ENCODE assay signal across 8 mouse cellular contexts in genomic region chr5:139286142-139286941, GRCm38 (mm10). TPM values are rescaled to one million over a fixed set of nuclear protein-coding genes. Genes with fewer than 3 reads are reported as not detected.
DNase-seq lines count a peak whose midpoint lies in the region; ATAC-seq and TF ChIP-seq lines count a peak whose summit lies in the region.
"Had no signal": no experiment of that assay in that cellular context is flagged by ENCODE, and none has a peak within 500 bp of the region (broad histone marks: within the 10 kb centered on the region; RNA-seq: fewer than 3 reads in every experiment).

No protein-coding gene starts in this region.

- H3K36me3 ChIP-seq in liver, embryonic 12.5 days, result 0 out of 2 replicates have a peak, but pooled peaks cover 2% of the 10 kb centered on the region
- no peaks in the 10 kb centered on the region for H3K36me3 ChIP-seq in forebrain, embryonic 10.5 days (replicated peaks)

- no peak for TF ChIP-seq POLR2A in cortical plate, adult 2 months (IDR thresholded peaks at IDR 0.05; ENCODE audit: extremely low read depth, insufficient read depth, low read length)

- H3K4me1 ChIP-seq in cortical plate, adult 2 months (ENCODE audit: control insufficient read depth, insufficient read depth, low read length), result peaks cover 2% of the 10 kb centered on the region; the same call in 1 of the 2 replicates
- H3K4me1 ChIP-seq in liver, embryonic 12.5 days, result peaks cover 48% of the 10 kb centered on the region
- H3K4me1 ChIP-seq in forebrain, embryonic 10.5 days, result peaks cover 26% of the 10 kb centered on the region

- no peaks in the 10 kb centered on the region for H3K9me3 ChIP-seq in liver, embryonic 12.5 days (replicated peaks)
- H3K9me3 ChIP-seq in forebrain, embryonic 10.5 days, result no peaks in the 10 kb centered on the region

- H3K27ac ChIP-seq in layer of hippocampus, adult 2 months, result peak overlapping the region; percentile 84
- peak overlapping the region; percentile 74 for H3K27ac ChIP-seq in cortical plate, adult 2 months (ENCODE audit: insufficient read depth, low read length)
- H3K27ac ChIP-seq in liver, embryonic 12.5 days, result peak overlapping the region; percentile 67
- H3K27ac ChIP-seq in forebrain, embryonic 10.5 days, result no peak overlapping the region

- no peak; the same call in 1 of the 2 replicates for ATAC-seq in liver, embryonic 12.5 days
- ATAC-seq in megakaryocyte progenitor cell, adult 5-6 weeks (replicated peaks; ENCODE audit: poor library complexity), result peak; percentile 22; the same call in 1 of the 2 replicates

- H3K4me3 ChIP-seq in layer of hippocampus, adult 2 months, result no peak overlapping the region
- no peak overlapping the region for H3K4me3 ChIP-seq in cortical plate, adult 2 months (ENCODE audit: insufficient read depth, low read length)
- H3K4me3 ChIP-seq in liver, embryonic 12.5 days, result no peak overlapping the region
- no peak overlapping the region for H3K4me3 ChIP-seq in forebrain, embryonic 10.5 days
- H3K4me3 ChIP-seq: myocyte had no signal

- H3K4me2 ChIP-seq in liver, embryonic 12.5 days, result peak overlapping the region; percentile 40

- H3K27me3 ChIP-seq in liver, embryonic 12.5 days (replicated peaks), result no peaks in the 10 kb centered on the region
- no peaks in the 10 kb centered on the region for H3K27me3 ChIP-seq in forebrain, embryonic 10.5 days (ENCODE audit: poor library complexity, severe bottlenecking)

- WGBS in liver, embryonic 12.5 days (ENCODE audit: insufficient replicate concordance), result 57% methylated on average over 14 of the region's 14 CpGs
- 79% methylated on average over 14 of the region's 14 CpGs for WGBS in forebrain, embryonic 10.5 days

- TF ChIP-seq CTCF in layer of hippocampus, adult 2 months (conservative IDR thresholded peaks at IDR 0.05), result no peak
- no peak for TF ChIP-seq CTCF in cortical plate, adult 2 months (IDR thresholded peaks at IDR 0.05; ENCODE audit: extremely low read depth, insufficient read depth, low read length)

- H3K9ac ChIP-seq in liver, embryonic 12.5 days, result no peak overlapping the region

- DNase-seq in layer of hippocampus, adult 2 months (ENCODE audit: low spot score in 2 of 2), result no peak
- no peak for DNase-seq in layer of hippocampus, adult 18-20 months (ENCODE audit: low spot score in 2 of 2)
- DNase-seq in thymus, adult 18-20 months, result no peak
- DNase-seq in forebrain, embryonic 10.5 days (ENCODE audit: extremely low spot score, low spot score), result no peak

RNA-seq across cellular contexts. Expression of gene Get4, which starts 34.2 kb away (rescaled TPM):
- total RNA-seq in layer of hippocampus, adult 2 months (2021), result 10 to 100 TPM; 52.5 to 53.8 TPM
- total RNA-seq in layer of hippocampus, adult 18-20 months (2021), result 10 to 100 TPM; 50.5 to 57.1 TPM
- 82.6 and 89.5 TPM in 2 replicates for polyA plus RNA-seq in cortical plate, adult 2 months (2012; rRNA removed)
- polyA plus RNA-seq in liver, embryonic 12.5 days (2016; fragmentation: Nextera tagmentation; extraction: Ambion mirVana), result 162 and 165 TPM in 2 replicates
- total RNA-seq in megakaryocyte progenitor cell, adult 5-6 weeks (2015), result 23.0 and 39.2 TPM in 2 replicates
- 17.4 and 27.4 TPM in 2 replicates for total RNA-seq in megakaryocyte progenitor cell, adult 5-6 weeks (2017)
- polyA plus RNA-seq in forebrain, embryonic 10.5 days (2016; fragmentation: Nextera tagmentation; extraction: Ambion mirVana), result 187 and 188 TPM in 2 replicates

RNA-seq across cellular contexts. Expression of gene Adap1, which starts 39.1 kb away (rescaled TPM):
- total RNA-seq in layer of hippocampus, adult 2 months (2021), result 100 to 1,000 TPM; 162 to 171 TPM
- total RNA-seq in layer of hippocampus, adult 18-20 months (2021), result 100 to 1,000 TPM; 164 to 166 TPM
- 271 and 275 TPM in 2 replicates for polyA plus RNA-seq in cortical plate, adult 2 months (2012; rRNA removed)
- 6.7 and 7.3 TPM in 2 replicates for polyA plus RNA-seq in liver, embryonic 12.5 days (2016; fragmentation: Nextera tagmentation; extraction: Ambion mirVana)
- 23.8 and 27.4 TPM in 2 replicates for total RNA-seq in megakaryocyte progenitor cell, adult 5-6 weeks (2015)
- 29.9 and 47.0 TPM in 2 replicates for total RNA-seq in megakaryocyte progenitor cell, adult 5-6 weeks (2017)
- 0.27 and 0.49 TPM in 2 replicates for polyA plus RNA-seq in forebrain, embryonic 10.5 days (2016; fragmentation: Nextera tagmentation; extraction: Ambion mirVana)
